Mouse (Mus musculus) ES-Bruce4 (cell line): Measurements from ENCODE around the gene Gm11937.

ENCODE experiments used
- CTCF ChIP-seq: IDR thresholded peaks from one replicate; pipeline ENCODE4 v1.8.1; 2011; ENCODE audit warnings: low read depth, low read length
- EP300 ChIP-seq: IDR thresholded peaks from 2 replicates; pipeline ENCODE4 v1.6.1; 2011; ENCODE audit warnings: low read depth, low read length; ENCODE audit not compliant: insufficient read depth
- POLR2A ChIP-seq: IDR thresholded peaks from one replicate; pipeline ENCODE4 v1.8.1; 2011; ENCODE audit warnings: low read length; ENCODE audit not compliant: insufficient read depth

- TF ChIP-seq POLR2A (no peak), CTCF (no peak), EP300 (no peak)
These were observed 29.4 kb downstream of the Gm11937 start, which contains the start of gene Krtap1-5 for GRCm38 (mm10) chr11:99580636-99581035.
